Mouse (Mus musculus) thymus, adult 2 months (tissue): ENCODE data around the gene Stip1. TPM values are rescaled to one million over a fixed set of nuclear protein-coding genes. Genes with fewer than 3 reads are reported as not detected.

Experiments used
- DNase-seq: peaks from one replicate; pipeline ENCODE4 v3.0.0; 2021
- H3K27ac ChIP-seq: fragments of 200-500 bp; 2 replicates; pipeline ENCODE4 v1.5.1; 2012; ENCODE audit warnings: low read length, control low read depth; ENCODE audit not compliant: control insufficient read depth, insufficient read depth
- H3K27me3 ChIP-seq: fragments of 200-500 bp; 2 replicates; pipeline ENCODE4 v1.6.1; 2012; ENCODE audit warnings: mild to moderate bottlenecking, low read length, moderate library complexity, mixed read lengths; ENCODE audit not compliant: control insufficient read depth, insufficient read depth
- H3K36me3 ChIP-seq: fragments of 200-500 bp; 2 replicates; pipeline ENCODE4 v1.6.1; 2012; ENCODE audit warnings: mild to moderate bottlenecking, low read length, moderate library complexity; ENCODE audit not compliant: control insufficient read depth, insufficient read depth
- H3K4me1 ChIP-seq: fragments of 200-500 bp; replicated peaks from 2 replicates; pipeline ENCODE4 v1.6.1; 2012; ENCODE audit warnings: low read length; ENCODE audit not compliant: control insufficient read depth, insufficient read depth
- H3K4me3 ChIP-seq: fragments of 200-500 bp; 2 replicates; pipeline ENCODE4 v1.5.1; 2012; ENCODE audit warnings: mild to moderate bottlenecking, low read length, control low read depth, moderate library complexity; ENCODE audit not compliant: control insufficient read depth, insufficient read depth
- CTCF ChIP-seq: fragments of 200-500 bp; IDR thresholded peaks from 2 replicates; pipeline ENCODE4 v1.5.1; 2012; ENCODE audit warnings: mild to moderate bottlenecking, control low read depth, low read length, moderate library complexity, borderline replicate concordance; ENCODE audit not compliant: control insufficient read depth, poor library complexity, insufficient read depth; ENCODE audit errors: extremely low read depth
- POLR2A ChIP-seq: fragments of 200-500 bp; IDR thresholded peaks from 2 replicates; pipeline ENCODE4 v1.6.1; 2012; ENCODE audit warnings: mild to moderate bottlenecking, low read length, control low read depth, moderate library complexity; ENCODE audit not compliant: control insufficient read depth, poor library complexity, insufficient read depth; ENCODE audit errors: extremely low read depth
- WGBS: fragments of 180-500 bp; shearing (Covaris S2); methylation state at CpG from one replicate; pipeline ENCODE4 v1.1.7; 2018; 5-methylcytosine and 5-hydroxymethylcytosine counted together
- polyA plus RNA-seq: library from polyadenylated mRNA; depleted of rRNA; stranded (reverse); fragments of >200 nt; gene quantifications from 2 replicates; pipeline ENCODE4 v1.2.3, GENCODE M21; 2012; rRNA removed

The Stip1 gene
- polyA plus RNA-seq: 87.4 and 89.5 TPM in 2 replicates

DNA sequence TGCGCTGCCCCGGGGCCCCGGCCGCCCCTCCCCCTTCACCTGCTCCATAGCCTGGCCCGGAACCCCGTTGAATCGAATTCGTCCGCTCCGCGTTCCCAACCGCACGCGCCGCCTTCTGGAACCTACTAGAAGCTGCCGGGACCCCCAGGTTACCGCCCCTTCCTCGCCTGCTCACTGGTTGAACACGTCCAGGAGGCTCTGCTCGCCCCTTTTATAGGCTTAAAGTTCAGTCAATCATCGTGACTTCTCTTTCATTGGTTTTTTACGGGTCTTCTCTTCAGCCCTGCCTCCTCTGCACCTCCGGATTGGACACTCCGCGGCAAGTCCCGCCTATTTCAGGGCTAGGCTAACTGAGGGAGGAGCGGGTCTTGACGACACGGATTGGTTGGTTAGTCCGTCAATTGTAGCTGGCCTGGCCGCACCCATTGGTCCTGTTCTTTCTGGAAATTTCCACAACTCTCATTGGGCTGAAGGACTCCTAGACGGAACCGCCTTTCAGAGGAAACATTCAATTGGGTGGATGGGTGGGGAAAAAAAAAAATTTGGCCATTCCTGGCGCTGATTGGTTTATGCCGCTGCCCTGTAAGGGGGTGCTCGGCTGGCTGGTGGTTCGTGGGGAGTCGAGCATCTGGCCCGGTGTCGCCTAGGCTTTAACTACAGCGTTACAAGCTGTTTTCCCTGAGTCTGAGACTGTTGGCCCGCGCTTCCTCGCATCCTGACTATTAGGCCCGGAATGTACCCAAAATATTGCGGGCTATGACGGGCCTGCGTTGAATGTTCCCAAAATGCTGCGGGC is at the start of gene Stip1:
Gene Stip1 (minus strand): TSS at position 127 of the 796 bp plus-strand sequence.
- no peaks in the 10 kb centered on the region for H3K27me3 ChIP-seq
- peak within 1 kb of the TSS; percentile 91 for H3K27ac ChIP-seq
- peaks cover 4% of the 10 kb centered on the region; the same call in 1 of the 2 replicates for H3K36me3 ChIP-seq
- peak; percentile 100 for DNase-seq
- H3K4me1 ChIP-seq: peaks cover 7% of the 10 kb centered on the region; the same call in 1 of the 2 replicates
- TF ChIP-seq POLR2A (peak; percentile 96), CTCF (0 out of 2 replicates have a peak, but pooled peaks have one; percentile 23)
- under 1% methylated on average over 49 of the region's 49 CpGs for WGBS
- peak within 1 kb of the TSS; percentile 92 for H3K4me3 ChIP-seq

DNA sequence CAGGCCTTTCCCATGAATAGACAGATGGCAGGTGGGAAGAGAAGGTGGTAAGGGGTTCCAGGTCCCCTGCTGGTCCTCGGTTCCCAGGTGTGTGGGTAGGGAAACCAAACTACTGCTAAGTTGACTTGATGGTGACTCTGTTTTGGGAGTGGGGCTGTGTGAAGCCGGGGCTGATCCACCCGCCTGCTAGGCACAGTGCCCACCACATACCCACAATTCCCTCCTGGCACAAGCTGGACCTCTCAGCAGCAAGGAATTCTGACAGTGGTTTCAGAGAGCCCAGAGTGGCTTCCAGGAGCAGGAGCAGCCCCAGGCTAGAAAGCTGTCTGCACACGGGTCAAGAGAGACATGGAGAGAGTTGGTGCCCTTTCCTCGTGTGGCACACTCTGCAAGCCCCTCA is 49.3 kb upstream of the Stip1 start:
- no peak for DNase-seq
- 87% methylated on average over 5 of the region's 5 CpGs for WGBS

DNA sequence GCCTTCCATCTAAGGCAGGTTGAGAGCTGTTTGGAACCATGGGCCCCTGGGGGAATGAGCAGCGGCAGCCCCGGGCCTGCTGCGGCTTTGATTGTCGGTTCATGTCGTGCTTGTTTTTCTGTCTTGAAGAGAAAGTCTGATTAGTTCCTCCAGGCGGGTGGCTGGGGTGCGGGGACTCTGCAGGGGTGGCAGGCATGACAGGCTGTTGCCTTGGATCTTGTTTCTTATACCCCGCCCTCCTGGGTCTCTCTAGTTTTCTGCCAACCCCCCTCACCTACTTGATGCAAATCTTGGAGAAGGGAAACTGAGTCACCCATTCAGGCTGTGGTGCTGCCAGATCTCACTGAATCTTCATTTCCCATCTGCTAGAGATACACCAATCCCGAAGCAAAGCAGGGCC is 48.8 kb upstream of the Stip1 start:
- Histone ChIP-seq H3K4me3 (no peak overlapping the region), H3K4me1 (peaks cover 20% of the 10 kb centered on the region), H3K36me3 (no peaks in the 10 kb centered on the region), H3K27me3 (no peaks in the 10 kb centered on the region), H3K27ac (no peak overlapping the region)
- TF ChIP-seq POLR2A (no peak), CTCF (no peak)
- DNase-seq: no peak
- WGBS: 29% methylated on average over 9 of the region's 9 CpGs

More for the DNA sequence above, 49.3 kb upstream of the Stip1 start:
- H3K4me3 ChIP-seq: no peak overlapping the region
- TF ChIP-seq POLR2A (no peak), CTCF (no peak)
- H3K27me3 ChIP-seq: no peaks in the 10 kb centered on the region
- no peaks in the 10 kb centered on the region for H3K36me3 ChIP-seq
- H3K4me1 ChIP-seq: peaks cover 20% of the 10 kb centered on the region
- no peak overlapping the region for H3K27ac ChIP-seq

DNA sequence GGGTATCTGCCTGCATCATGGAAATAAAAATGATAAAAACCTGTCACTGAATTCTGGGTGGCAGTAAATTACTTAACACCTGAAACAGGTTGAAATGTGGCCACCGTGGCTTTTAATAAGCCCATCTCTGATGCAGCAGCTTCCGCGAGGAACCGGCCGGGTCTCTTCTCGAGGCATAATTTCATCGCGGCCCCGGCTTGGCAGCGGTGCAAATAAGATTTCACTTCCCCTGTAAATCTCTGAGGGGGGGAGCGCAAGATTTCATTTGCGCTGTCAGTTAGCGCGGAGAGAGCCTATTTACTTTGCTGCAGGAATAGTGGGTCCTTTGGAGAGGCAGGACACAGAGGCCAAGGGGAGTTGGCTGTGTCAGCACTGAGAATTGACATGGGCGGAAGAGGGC is 45.0 kb upstream of the Stip1 start:
- TF ChIP-seq CTCF (no peak), POLR2A (no peak)
- no peak for DNase-seq
- Histone ChIP-seq H3K4me1 (no peaks in the 10 kb centered on the region), H3K27me3 (no peaks in the 10 kb centered on the region), H3K36me3 (no peaks in the 10 kb centered on the region), H3K4me3 (no peak overlapping the region), H3K27ac (no peak overlapping the region)
- WGBS: 59% methylated on average over 15 of the region's 15 CpGs

DNA sequence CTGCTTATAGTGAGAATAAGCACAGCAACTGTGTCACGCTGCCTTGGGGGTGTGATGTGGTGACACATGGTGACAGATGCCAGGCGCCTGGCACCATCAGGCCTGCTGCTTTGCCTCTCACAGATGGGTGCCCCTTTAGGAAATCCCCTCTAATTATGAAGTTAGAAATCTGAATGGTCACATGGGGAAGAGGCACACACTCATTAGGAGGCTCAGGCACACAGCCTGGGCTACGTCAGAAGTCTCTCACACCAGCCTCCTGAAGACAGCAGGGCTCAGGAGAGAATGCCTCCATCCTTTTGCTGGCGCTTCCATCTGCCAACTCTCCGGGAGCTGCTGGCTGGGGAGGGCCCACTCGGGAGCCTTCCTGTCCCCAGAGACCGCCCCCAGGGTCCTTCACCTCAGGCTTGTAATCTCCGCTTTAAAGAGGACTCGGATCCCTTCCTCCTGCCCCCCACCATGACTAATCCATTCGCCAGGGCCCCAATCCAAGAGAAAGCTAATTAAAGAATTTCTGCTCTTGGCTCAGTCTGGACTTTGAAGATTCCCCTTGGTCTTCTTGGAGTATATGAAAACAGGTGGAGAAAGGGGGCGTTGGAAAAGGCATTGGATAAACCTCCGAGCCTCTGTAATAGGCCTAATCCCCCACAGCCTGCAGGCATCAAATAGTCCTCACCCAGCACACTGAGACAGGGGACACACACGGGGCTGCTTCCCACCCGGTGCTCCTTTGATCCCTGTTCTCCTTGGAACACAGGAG is 43.4 kb upstream of the Stip1 start:
- Histone ChIP-seq H3K36me3 (no peaks in the 10 kb centered on the region), H3K27me3 (no peaks in the 10 kb centered on the region), H3K4me1 (no peaks in the 10 kb centered on the region), H3K4me3 (no peak overlapping the region), H3K27ac (no peak overlapping the region)
- WGBS: 96% methylated on average over 14 of the region's 14 CpGs
- no peak for DNase-seq
- TF ChIP-seq POLR2A: no peak
- TF ChIP-seq CTCF: no peak

DNA sequence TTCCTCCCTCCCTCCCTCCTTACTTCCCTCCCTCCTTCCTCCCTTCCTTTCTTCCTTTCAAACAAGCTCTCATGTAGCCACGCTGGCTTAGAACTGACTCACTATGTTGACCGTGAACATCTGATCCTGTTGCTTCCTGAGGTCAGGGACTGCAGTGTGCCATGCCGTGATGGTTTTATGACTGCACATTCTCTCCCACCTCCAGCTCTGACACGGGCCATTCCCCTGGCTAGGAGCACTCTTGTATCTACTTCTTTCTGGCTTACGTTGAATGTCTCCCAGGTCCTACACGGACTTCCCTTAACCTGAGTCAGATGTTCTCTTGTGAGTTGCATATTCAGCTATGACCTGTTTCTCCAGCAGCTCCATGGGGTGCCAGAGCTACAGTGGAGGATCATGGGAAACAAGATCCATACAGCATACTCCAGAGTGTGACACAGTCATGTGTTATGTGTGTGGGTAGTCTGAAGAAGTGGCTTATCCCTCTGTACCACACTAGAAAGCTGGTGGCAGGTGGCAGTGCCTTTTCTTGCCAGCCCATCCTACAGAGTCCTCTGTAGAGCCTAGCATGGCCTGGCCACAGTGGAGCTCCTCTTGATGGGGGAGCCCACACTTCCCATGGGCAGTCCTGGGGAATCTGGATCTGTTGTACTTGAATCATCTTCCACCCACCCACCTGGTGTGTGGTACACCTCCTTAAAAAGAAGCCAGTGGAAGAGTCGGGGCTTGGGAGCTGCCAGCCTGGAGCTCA is 41.9 kb upstream of the Stip1 start:
- TF ChIP-seq POLR2A: no peak
- no peak for TF ChIP-seq CTCF
- Histone ChIP-seq H3K4me3 (no peak overlapping the region), H3K36me3 (no peaks in the 10 kb centered on the region), H3K4me1 (peaks cover 7% of the 10 kb centered on the region), H3K27me3 (no peaks in the 10 kb centered on the region), H3K27ac (no peak overlapping the region)
- DNase-seq: no peak
- 85% methylated on average over 7 of the region's 7 CpGs for WGBS
